Mouse (Mus musculus): Measurements from ENCODE around the gene Fam20a. TPM values are rescaled to one million over a fixed set of nuclear protein-coding genes. Genes with fewer than 3 reads are reported as not detected.

Gene Fam20a
- polyA plus RNA-seq, 1 experiment, result 17.6 TPM

DNA sequence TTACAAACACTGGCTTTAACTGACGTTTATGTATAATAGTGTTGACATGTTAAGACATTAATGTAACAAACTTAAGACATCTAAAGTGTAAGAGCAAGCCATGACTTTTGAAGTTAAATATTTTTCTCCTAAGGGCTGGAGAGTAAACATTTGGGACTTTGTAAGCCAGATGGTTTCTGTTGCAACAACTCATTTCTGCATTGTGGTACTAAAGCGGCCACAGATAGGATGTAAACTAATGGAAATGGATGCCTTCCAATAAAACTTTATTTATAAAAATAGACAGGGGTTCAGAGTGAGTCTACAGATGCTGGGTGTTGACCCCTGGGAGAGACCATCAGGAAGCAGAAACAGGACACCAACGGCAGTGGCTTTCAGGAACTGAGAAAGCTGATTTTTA lies 15.9 kb upstream of the Fam20a start:
- 38% methylated on average over 3 of the region's 3 CpGs for WGBS
- no peak for DNase-seq
- H3K4me1 ChIP-seq (ENCODE audit: control insufficient read depth, insufficient read depth, low read length), result no peaks in the 10 kb centered on the region
- no peak overlapping the region for H3K4me3 ChIP-seq (replicated peaks; ENCODE audit: extremely low read depth, low read depth, low read length)
- TF ChIP-seq CTCF (IDR thresholded peaks at IDR 0.05; ENCODE audit: insufficient read depth, low read length) (no peak), POLR2A (IDR thresholded peaks at IDR 0.05; ENCODE audit: borderline replicate concordance, extremely low read depth, low read depth, low read length) (no peak)

GRCm38 (mm10) chr11:109736406-109736805 lies 14.3 kb upstream of the Fam20a start:
- no peak for DNase-seq
- 76% methylated on average over 3 of the region's 3 CpGs for WGBS
- Histone ChIP-seq H3K4me1 (ENCODE audit: control insufficient read depth, insufficient read depth, low read length) (no peaks in the 10 kb centered on the region), H3K4me3 (replicated peaks; ENCODE audit: extremely low read depth, low read depth, low read length) (no peak overlapping the region)
- TF ChIP-seq POLR2A (IDR thresholded peaks at IDR 0.05; ENCODE audit: borderline replicate concordance, extremely low read depth, low read depth, low read length) (no peak), CTCF (IDR thresholded peaks at IDR 0.05; ENCODE audit: insufficient read depth, low read length) (no peak)

DNA sequence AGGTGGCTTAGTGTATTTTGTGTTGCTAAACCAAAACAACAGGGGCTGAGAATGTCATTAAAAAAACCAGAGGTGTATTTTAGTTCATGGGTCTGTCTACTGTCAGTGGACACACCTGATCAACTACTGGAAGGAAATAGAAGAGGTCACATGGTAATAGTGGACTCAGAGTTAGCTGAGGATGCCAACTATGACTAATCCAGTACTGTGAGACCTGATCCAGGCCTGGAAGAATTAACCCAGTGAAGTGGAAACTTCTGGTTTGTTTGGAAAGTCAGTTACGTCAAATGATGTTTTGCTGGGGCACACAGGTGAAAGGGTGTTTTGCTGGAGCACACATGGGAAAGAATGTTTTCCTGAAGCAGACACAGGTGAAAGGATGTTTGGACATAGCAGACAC lies 12.3 kb upstream of the Fam20a start:
- TF ChIP-seq CTCF (IDR thresholded peaks at IDR 0.05; ENCODE audit: insufficient read depth, low read length) (no peak), POLR2A (IDR thresholded peaks at IDR 0.05; ENCODE audit: borderline replicate concordance, extremely low read depth, low read depth, low read length) (no peak)
- no peak overlapping the region for H3K4me3 ChIP-seq (replicated peaks; ENCODE audit: extremely low read depth, low read depth, low read length)
- no peaks in the 10 kb centered on the region for H3K4me1 ChIP-seq (ENCODE audit: control insufficient read depth, insufficient read depth, low read length)
- 93% methylated on average over 1 of the region's 1 CpGs for WGBS
- no peak for DNase-seq

DNA sequence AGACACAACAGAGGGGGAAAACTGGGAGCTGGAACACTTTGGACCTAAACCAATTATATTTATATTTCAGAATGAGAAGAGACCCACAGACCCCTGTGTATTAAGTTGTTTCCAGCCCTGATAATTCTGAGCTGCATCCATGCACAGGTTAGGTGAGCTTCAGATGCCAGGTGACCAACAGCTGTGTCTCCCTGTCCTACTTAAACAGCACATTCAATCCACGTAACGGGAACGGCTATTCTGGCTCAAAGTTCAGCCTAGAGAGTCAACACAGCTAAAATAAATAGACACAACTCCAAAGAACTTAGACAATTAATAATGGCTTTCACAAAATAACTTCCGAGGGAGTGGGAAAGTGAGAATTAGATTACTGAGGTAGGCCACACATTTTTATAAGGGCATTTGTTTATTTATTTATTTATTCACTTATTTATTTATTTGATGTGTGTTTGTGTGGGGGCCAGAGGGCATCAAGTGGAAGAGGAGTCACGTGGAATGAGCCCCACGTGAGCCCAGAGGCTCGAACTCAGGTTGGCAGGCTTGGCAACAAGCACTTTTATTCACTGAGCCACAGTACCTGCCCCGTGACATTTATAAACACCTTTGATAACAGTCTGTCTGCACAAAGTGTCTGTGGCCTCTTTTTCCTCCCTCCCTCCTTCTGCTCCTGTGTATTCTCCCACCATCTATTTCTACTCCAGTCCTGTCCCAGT lies 10.8 kb upstream of the Fam20a start:
- no peak overlapping the region for H3K4me3 ChIP-seq (replicated peaks; ENCODE audit: extremely low read depth, low read depth, low read length)
- WGBS, result 65% methylated on average over 8 of the region's 8 CpGs

DNA sequence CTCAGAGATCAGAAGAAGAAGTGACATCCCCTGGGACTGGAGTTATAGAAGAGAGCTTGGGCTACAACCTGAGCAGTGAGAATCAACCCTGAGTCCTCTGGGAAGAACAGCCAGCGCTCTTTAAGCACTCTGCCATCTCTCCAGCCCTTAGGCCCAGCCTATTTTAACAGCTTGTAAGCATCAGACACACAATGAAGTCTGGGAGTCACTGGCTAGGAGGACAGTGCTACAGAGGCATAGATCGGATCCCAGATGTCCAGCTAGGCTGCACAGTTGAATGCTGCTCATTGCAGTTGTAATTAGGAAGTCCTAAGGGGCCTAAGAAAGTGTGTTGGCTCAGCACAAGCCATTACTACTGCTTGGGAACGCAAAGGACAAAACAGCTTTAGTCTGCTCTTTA lies 6.3 kb upstream of the Fam20a start:
- DNase-seq, result no peak
- Histone ChIP-seq H3K4me3 (replicated peaks; ENCODE audit: extremely low read depth, low read depth, low read length) (no peak overlapping the region), H3K4me1 (ENCODE audit: control insufficient read depth, insufficient read depth, low read length) (no peaks in the 10 kb centered on the region)
- TF ChIP-seq POLR2A (IDR thresholded peaks at IDR 0.05; ENCODE audit: borderline replicate concordance, extremely low read depth, low read depth, low read length), result no peak
- TF ChIP-seq CTCF (IDR thresholded peaks at IDR 0.05; ENCODE audit: insufficient read depth, low read length), result no peak
- 62% methylated on average over 3 of the region's 3 CpGs for WGBS

More for the DNA sequence above, 10.8 kb upstream of the Fam20a start:
- no peaks in the 10 kb centered on the region for H3K4me1 ChIP-seq (ENCODE audit: control insufficient read depth, insufficient read depth, low read length)
- TF ChIP-seq CTCF (IDR thresholded peaks at IDR 0.05; ENCODE audit: insufficient read depth, low read length) (no peak), POLR2A (IDR thresholded peaks at IDR 0.05; ENCODE audit: borderline replicate concordance, extremely low read depth, low read depth, low read length) (no peak)
- DNase-seq, result no peak

DNA sequence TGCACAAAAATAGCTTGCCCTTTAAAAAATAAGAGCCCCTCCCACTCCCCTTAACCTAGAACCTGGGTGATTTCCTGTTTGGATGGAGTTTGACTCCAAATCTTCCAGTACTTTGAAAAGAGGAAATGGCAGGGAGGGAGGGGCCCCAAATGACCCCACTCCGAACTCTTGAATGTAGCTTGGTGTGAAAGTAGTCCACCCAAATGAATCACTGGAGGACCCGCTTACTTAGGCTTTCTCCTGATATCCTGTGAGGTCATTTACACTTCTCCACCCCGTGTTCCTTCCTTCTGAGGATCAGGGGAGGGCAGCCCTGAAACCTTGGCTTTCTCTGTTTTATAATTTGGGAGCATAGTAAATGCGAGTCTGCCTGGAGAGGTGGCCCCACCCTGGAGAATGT lies 632 bp upstream of the Fam20a start:
- no peak overlapping the region for H3K4me3 ChIP-seq (replicated peaks; ENCODE audit: extremely low read depth, low read depth, low read length)

DNA sequence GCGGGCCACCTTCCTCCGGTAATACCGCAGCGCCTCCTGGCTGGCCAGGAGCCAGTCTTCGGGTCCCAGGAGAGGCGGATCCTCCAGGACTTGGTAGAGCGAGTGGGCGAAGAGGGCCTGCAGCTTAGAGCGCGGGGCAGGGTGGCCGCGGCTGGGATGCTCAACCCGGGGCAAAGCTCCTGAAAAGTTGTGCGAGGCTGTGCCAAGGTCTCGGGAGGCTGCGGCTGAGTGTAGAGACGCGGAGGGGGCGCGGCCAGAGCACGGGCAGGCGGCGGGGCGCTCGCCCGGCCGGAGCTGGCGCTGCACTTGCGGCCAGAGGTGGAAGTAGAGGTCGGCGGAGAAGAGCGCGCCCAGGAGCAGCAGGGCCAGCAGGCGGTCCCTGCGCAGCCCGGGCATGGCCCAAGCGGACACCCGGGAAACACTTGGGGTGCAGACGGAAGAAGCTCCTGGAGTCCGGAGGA lies 729 bp downstream of the Fam20a start:
- whole genome bisulfite sequencing, result under 1% methylated on average over 40 of the region's 40 CpGs

More for the DNA sequence above, 632 bp upstream of the Fam20a start:
- no peak for DNase-seq
- H3K4me1 ChIP-seq (ENCODE audit: control insufficient read depth, insufficient read depth, low read length), result no peaks in the 10 kb centered on the region
- 18% methylated on average over 4 of the region's 4 CpGs for WGBS
- TF ChIP-seq CTCF (IDR thresholded peaks at IDR 0.05; ENCODE audit: insufficient read depth, low read length), result no peak
- TF ChIP-seq POLR2A (IDR thresholded peaks at IDR 0.05; ENCODE audit: borderline replicate concordance, extremely low read depth, low read depth, low read length), result no peak

DNA sequence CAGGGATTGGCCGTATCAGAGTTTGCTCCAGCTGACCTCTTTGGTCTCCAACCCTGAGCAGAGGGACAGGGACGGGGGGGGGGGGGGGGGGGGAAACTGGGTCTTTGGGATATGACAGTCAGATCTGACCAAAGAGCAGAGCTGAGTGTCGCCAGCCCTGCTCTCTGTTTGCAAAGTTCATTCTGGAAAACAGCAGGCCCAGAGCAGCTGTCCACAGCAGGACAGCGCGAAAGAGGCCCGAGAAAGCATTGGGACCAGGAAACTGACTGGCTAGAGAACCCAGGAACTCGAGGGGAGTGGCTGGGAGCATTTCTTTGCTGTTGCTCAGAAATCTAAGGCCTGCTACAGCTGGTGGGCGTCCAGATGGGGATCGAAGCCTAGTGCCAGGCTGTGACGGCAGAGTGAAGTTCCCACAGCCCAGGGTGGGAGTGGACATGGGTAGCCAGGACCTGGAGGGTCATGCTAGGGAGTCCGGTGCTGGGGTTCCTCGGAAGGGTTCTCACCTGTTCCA lies 1.2 kb downstream of the Fam20a start:
- Histone ChIP-seq H3K4me3 (replicated peaks; ENCODE audit: extremely low read depth, low read depth, low read length) (peak overlapping the region; percentile 69), H3K4me1 (ENCODE audit: control insufficient read depth, insufficient read depth, low read length) (no peaks in the 10 kb centered on the region)
- 28% methylated on average over 12 of the region's 12 CpGs for WGBS
- DNase-seq, result peak; percentile 38
- TF ChIP-seq POLR2A (IDR thresholded peaks at IDR 0.05; ENCODE audit: borderline replicate concordance, extremely low read depth, low read depth, low read length), result peak; percentile 4; the same call in 1 of the 2 replicates
- no peak for TF ChIP-seq CTCF (IDR thresholded peaks at IDR 0.05; ENCODE audit: insufficient read depth, low read length)

More for the DNA sequence above, 729 bp downstream of the Fam20a start:
- no peak for TF ChIP-seq CTCF (IDR thresholded peaks at IDR 0.05; ENCODE audit: insufficient read depth, low read length)
- 0 out of 2 replicates have a peak, but pooled peaks have one; percentile 8 for TF ChIP-seq POLR2A (IDR thresholded peaks at IDR 0.05; ENCODE audit: borderline replicate concordance, extremely low read depth, low read depth, low read length)
- H3K4me1 ChIP-seq (ENCODE audit: control insufficient read depth, insufficient read depth, low read length), result no peaks in the 10 kb centered on the region
- peak; percentile 54 for DNase-seq
- peak overlapping the region; percentile 69 for H3K4me3 ChIP-seq (replicated peaks; ENCODE audit: extremely low read depth, low read depth, low read length)

GRCm38 (mm10) chr11:109719399-109719798 lies 2.7 kb downstream of the Fam20a start:
- DNase-seq, result no peak
- Histone ChIP-seq H3K4me1 (ENCODE audit: control insufficient read depth, insufficient read depth, low read length) (no peaks in the 10 kb centered on the region), H3K4me3 (replicated peaks; ENCODE audit: extremely low read depth, low read depth, low read length) (no peak overlapping the region)
- 88% methylated on average over 3 of the region's 3 CpGs for WGBS
- no peak for TF ChIP-seq POLR2A (IDR thresholded peaks at IDR 0.05; ENCODE audit: borderline replicate concordance, extremely low read depth, low read depth, low read length)
